Mouse (Mus musculus): ENCODE data around the gene Pcbd2.

DNA sequence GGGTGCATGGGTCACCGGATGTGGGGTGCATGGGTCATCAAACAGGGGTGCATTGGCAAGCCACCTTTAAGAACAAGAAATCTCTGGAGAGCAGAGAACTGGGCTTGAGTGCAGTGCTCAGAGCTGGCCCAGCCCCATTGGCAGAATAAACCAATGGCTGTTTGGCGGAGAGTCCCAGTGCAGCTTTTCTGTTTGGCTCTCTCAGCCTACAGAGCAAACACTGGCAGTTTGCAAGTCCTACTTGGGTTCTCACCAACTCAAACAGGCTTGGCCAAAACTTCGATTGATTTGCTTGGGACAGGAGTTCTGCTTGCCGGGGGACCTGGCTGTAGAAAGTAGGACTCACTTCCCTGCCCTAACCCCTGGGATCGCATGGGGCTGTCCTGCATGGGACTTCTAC is 83.8 kb downstream of the Pcbd2 start:
- TF ChIP-seq CTCF (IDR thresholded peaks at IDR 0.05; ENCODE audit: borderline replicate concordance, insufficient read depth, low read length): no peak
- TF ChIP-seq POLR2A (IDR thresholded peaks at IDR 0.05; ENCODE audit: low read depth, low read length): no peak

Data from embryonic fibroblast, embryonic 13.5 days (primary cell).